Mouse (Mus musculus) C2C12 (cell line): ENCODE data around the gene Ell.

Experiments
- CEBPB ChIP-seq: IDR thresholded peaks from one replicate; pipeline ENCODE4 v1.6.1; 2011; ENCODE audit warnings: low read depth, mild to moderate bottlenecking, control low read depth, moderate library complexity
- CTCF ChIP-seq: IDR thresholded peaks from one replicate; pipeline ENCODE4 v1.5.1; 2011; ENCODE audit not compliant: control insufficient read depth, insufficient read depth, insufficient read length
- FOSL1 ChIP-seq: IDR thresholded peaks from one replicate; pipeline ENCODE4 v1.8.0; 2011; ENCODE audit warnings: mild to moderate bottlenecking, low read length; ENCODE audit not compliant: poor library complexity, insufficient read depth, severe bottlenecking
- MAX ChIP-seq: IDR thresholded peaks from one replicate; pipeline ENCODE4 v1.6.1; 2011; ENCODE audit warnings: mild to moderate bottlenecking, control low read depth
- MYOD1 ChIP-seq: IDR thresholded peaks from one replicate; pipeline ENCODE4 v1.6.1; 2011; ENCODE audit warnings: low read depth; ENCODE audit not compliant: control insufficient read depth, insufficient read length
- MYOG ChIP-seq: IDR thresholded peaks from one replicate; pipeline ENCODE4 v1.6.1; 2011; ENCODE audit not compliant: control insufficient read depth, insufficient read length; ENCODE audit errors: extremely low read depth
- USF1 ChIP-seq: IDR thresholded peaks from one replicate; pipeline ENCODE4 v1.6.1; 2011; ENCODE audit warnings: low read depth, mild to moderate bottlenecking, control low read depth, moderate library complexity

- TF ChIP-seq CTCF (no peak), MYOD1 (no peak), CEBPB (no peak), FOSL1 (no peak), USF1 (no peak), MYOG (no peak), MAX (no peak)
Measured at GRCm38 (mm10) chr8:70562802-70563201, 23.5 kb downstream of the Ell start.
